Mouse (Mus musculus) heart, embryonic 12.5 days (tissue): ENCODE measurements around the gene 2510009E07Rik. TPM values are rescaled to one million over a fixed set of nuclear protein-coding genes. Genes with fewer than 3 reads are reported as not detected.
A peak's percentile ranks its signal among the peaks of the same experiment; 100 is the strongest.

Experiments used
- ATAC-seq: fragments of 200-750 bp; cut with Nextera tagmentation; 2 replicates; pipeline ENCODE4 v1.8.0; 2017; ENCODE audit warnings: moderate TSS enrichment, moderate library complexity; ENCODE audit not compliant: insufficient number of reproducible peaks, low FRiP score
- H3K27ac ChIP-seq: fragments of 300-500 bp; sonication (generic); 2 replicates; pipeline ENCODE4 v1.5.1; 2016; ENCODE audit warnings: mild to moderate bottlenecking, moderate library complexity; ENCODE audit not compliant: poor library complexity, severe bottlenecking
- H3K27me3 ChIP-seq: fragments of 300-500 bp; sonication (generic); replicated peaks from 2 replicates; pipeline ENCODE4 v1.6.1; 2016; ENCODE audit warnings: mild to moderate bottlenecking, moderate library complexity
- H3K36me3 ChIP-seq: fragments of 300-500 bp; sonication (generic); 2 replicates; pipeline ENCODE4 v1.6.1; 2016; ENCODE audit warnings: mild to moderate bottlenecking, moderate library complexity
- H3K4me1 ChIP-seq: fragments of 300-500 bp; sonication (generic); replicated peaks from 2 replicates; pipeline ENCODE4 v1.6.1; 2016; ENCODE audit warnings: mild to moderate bottlenecking
- H3K4me2 ChIP-seq: fragments of 300-500 bp; sonication (generic); 2 replicates; pipeline ENCODE4 v1.6.1; 2016; ENCODE audit warnings: mild to moderate bottlenecking, moderate library complexity
- H3K4me3 ChIP-seq: fragments of 300-500 bp; sonication (generic); 2 replicates; pipeline ENCODE4 v1.5.1; 2016; ENCODE audit warnings: mild to moderate bottlenecking
- H3K9ac ChIP-seq: fragments of 300-500 bp; sonication (generic); 2 replicates; pipeline ENCODE4 v1.6.1; 2016; ENCODE audit warnings: mild to moderate bottlenecking, moderate library complexity
- H3K9me3 ChIP-seq: fragments of 300-500 bp; sonication (generic); replicated peaks from 2 replicates; pipeline ENCODE4 v1.6.1; 2016; ENCODE audit warnings: mild to moderate bottlenecking, moderate library complexity
- WGBS: fragments of 180-500 bp; shearing (Covaris S2); methylation state at CpG from one replicate; pipeline ENCODE4 v1.1.7; 2016; 5-methylcytosine and 5-hydroxymethylcytosine counted together
- polyA plus RNA-seq: library from polyadenylated mRNA; unstranded; fragments of >200 nt; fragmentation: Nextera tagmentation; extraction: Ambion mirVana; gene quantifications from 2 replicates; pipeline ENCODE4 v1.2.1, GENCODE M21; 2016

The 2510009E07Rik gene
- polyA plus RNA-seq, 1 experiment from 2014 or later, result 26.7 TPM

- Histone ChIP-seq H3K4me1 (no peaks in the 10 kb centered on the region; the same call in 1 of the 2 replicates), H3K36me3 (no peaks in the 10 kb centered on the region), H3K27me3 (no peaks in the 10 kb centered on the region), H3K27ac (peak overlapping the region; percentile 23; the same call in 1 of the 2 replicates), H3K4me3 (no peak overlapping the region), H3K9ac (no peak overlapping the region), H3K9me3 (no peaks in the 10 kb centered on the region), H3K4me2 (no peak overlapping the region)
- ATAC-seq, result no peak
- 18% methylated on average over 2 of the region's 2 CpGs for WGBS
Observed at GRCm38 (mm10) chr16:21710321-21710720, 15.9 kb upstream of the 2510009E07Rik start.

- Histone ChIP-seq H3K4me1 (no peaks in the 10 kb centered on the region), H3K27ac (no peak overlapping the region), H3K36me3 (no peaks in the 10 kb centered on the region), H3K9ac (no peak overlapping the region), H3K9me3 (peaks cover 6% of the 10 kb centered on the region; the same call in 1 of the 2 replicates), H3K27me3 (no peaks in the 10 kb centered on the region), H3K4me3 (no peak overlapping the region), H3K4me2 (no peak overlapping the region)
- 27% methylated on average over 5 of the region's 5 CpGs for WGBS
- ATAC-seq, result no peak
Observed at GRCm38 (mm10) chr16:21704691-21705090, 10.2 kb upstream of the 2510009E07Rik start.

- ATAC-seq, result no peak
- no peak overlapping the region for H3K9ac ChIP-seq
- H3K9me3 ChIP-seq, result peaks cover 6% of the 10 kb centered on the region; the same call in 1 of the 2 replicates
- no peaks in the 10 kb centered on the region for H3K27me3 ChIP-seq
- H3K27ac ChIP-seq, result no peak overlapping the region
- H3K4me1 ChIP-seq, result no peaks in the 10 kb centered on the region
- no peaks in the 10 kb centered on the region for H3K36me3 ChIP-seq
- WGBS, result 27% methylated on average over 3 of the region's 3 CpGs
- no peak overlapping the region for H3K4me2 ChIP-seq
- H3K4me3 ChIP-seq, result no peak overlapping the region
Observed at GRCm38 (mm10) chr16:21702314-21702690, 7.8 kb upstream of the 2510009E07Rik start.

- 40% methylated on average over 10 of the region's 10 CpGs for WGBS
- H3K36me3 ChIP-seq, result no peaks in the 10 kb centered on the region
- H3K4me1 ChIP-seq, result no peaks in the 10 kb centered on the region
- ATAC-seq, result no peak
- no peak overlapping the region for H3K9ac ChIP-seq
- H3K27me3 ChIP-seq, result no peaks in the 10 kb centered on the region
- H3K27ac ChIP-seq, result no peak overlapping the region
- H3K4me3 ChIP-seq, result no peak overlapping the region
- H3K4me2 ChIP-seq, result no peak overlapping the region
- H3K9me3 ChIP-seq, result peaks cover 6% of the 10 kb centered on the region; the same call in 1 of the 2 replicates
Observed at GRCm38 (mm10) chr16:21701611-21702313, 7.3 kb upstream of the 2510009E07Rik start.

GRCm38 (mm10) chr16:21698136-21698535, 3.7 kb upstream of the 2510009E07Rik start:
- no peak overlapping the region for H3K4me3 ChIP-seq
- 67% methylated on average over 3 of the region's 3 CpGs for WGBS
- H3K9ac ChIP-seq, result no peak overlapping the region
- ATAC-seq, result no peak
- peaks cover 4% of the 10 kb centered on the region for H3K4me1 ChIP-seq
- H3K27ac ChIP-seq, result no peak overlapping the region
- H3K36me3 ChIP-seq, result no peaks in the 10 kb centered on the region
- H3K27me3 ChIP-seq, result no peaks in the 10 kb centered on the region
- H3K9me3 ChIP-seq, result peaks cover 6% of the 10 kb centered on the region; the same call in 1 of the 2 replicates
- no peak overlapping the region for H3K4me2 ChIP-seq

GRCm38 (mm10) chr16:21696946-21697345, 2.5 kb upstream of the 2510009E07Rik start:
- no peak overlapping the region for H3K4me3 ChIP-seq
- H3K4me1 ChIP-seq, result peaks cover 15% of the 10 kb centered on the region
- ATAC-seq, result no peak
- H3K9me3 ChIP-seq, result peaks cover 6% of the 10 kb centered on the region; the same call in 1 of the 2 replicates
- H3K9ac ChIP-seq, result no peak overlapping the region
- no peaks in the 10 kb centered on the region for H3K27me3 ChIP-seq
- no peaks in the 10 kb centered on the region for H3K36me3 ChIP-seq
- H3K4me2 ChIP-seq, result no peak overlapping the region
- H3K27ac ChIP-seq, result no peak overlapping the region
- WGBS, result 67% methylated on average over 9 of the region's 9 CpGs

GRCm38 (mm10) chr16:21695242-21695578, 745 bp upstream of the 2510009E07Rik start:
- Histone ChIP-seq H3K27me3 (no peaks in the 10 kb centered on the region), H3K9ac (peak overlapping the region; percentile 89), H3K9me3 (no peaks in the 10 kb centered on the region), H3K27ac (no peak overlapping the region), H3K4me3 (peak overlapping the region; percentile 79), H3K4me2 (peak overlapping the region; percentile 93), H3K36me3 (no peaks in the 10 kb centered on the region), H3K4me1 (peaks cover 27% of the 10 kb centered on the region)
- 2% methylated on average over 12 of the region's 12 CpGs for WGBS
- peak; percentile 72 for ATAC-seq

GRCm38 (mm10) chr16:21693981-21694462, 443 bp downstream of the 2510009E07Rik start:
- Histone ChIP-seq H3K4me3 (peak overlapping the region; percentile 79), H3K4me1 (peaks cover 38% of the 10 kb centered on the region), H3K36me3 (no peaks in the 10 kb centered on the region), H3K9me3 (no peaks in the 10 kb centered on the region), H3K27me3 (no peaks in the 10 kb centered on the region), H3K4me2 (peak overlapping the region; percentile 93), H3K9ac (peak overlapping the region; percentile 89), H3K27ac (peak overlapping the region; percentile 93)
- ATAC-seq, result peak; percentile 60
- WGBS, result under 1% methylated on average over 44 of the region's 45 CpGs

- Histone ChIP-seq H3K27ac (0 out of 2 replicates have a peak overlapping the region, but pooled peaks have one; percentile 13), H3K27me3 (no peaks in the 10 kb centered on the region), H3K4me3 (no peak overlapping the region), H3K36me3 (no peaks in the 10 kb centered on the region), H3K4me2 (no peak overlapping the region), H3K9me3 (no peaks in the 10 kb centered on the region), H3K4me1 (peaks cover 51% of the 10 kb centered on the region), H3K9ac (no peak overlapping the region)
- ATAC-seq, result no peak
- WGBS, result 45% methylated on average over 5 of the region's 5 CpGs
Observed at GRCm38 (mm10) chr16:21690216-21690755, 4.2 kb downstream of the 2510009E07Rik start.

GRCm38 (mm10) chr16:21689141-21689540, 5.3 kb downstream of the 2510009E07Rik start:
- H3K27me3 ChIP-seq, result no peaks in the 10 kb centered on the region
- H3K4me3 ChIP-seq, result no peak overlapping the region
- peaks cover 50% of the 10 kb centered on the region for H3K4me1 ChIP-seq
- H3K36me3 ChIP-seq, result no peaks in the 10 kb centered on the region
- no peaks in the 10 kb centered on the region for H3K9me3 ChIP-seq
- ATAC-seq, result no peak
- no peak overlapping the region for H3K4me2 ChIP-seq
- H3K27ac ChIP-seq, result 0 out of 2 replicates have a peak overlapping the region, but pooled peaks have one; percentile 18
- H3K9ac ChIP-seq, result no peak overlapping the region
- 72% methylated on average over 5 of the region's 5 CpGs for WGBS

GRCm38 (mm10) chr16:21687406-21687805, 7.1 kb downstream of the 2510009E07Rik start:
- H3K4me2 ChIP-seq, result no peak overlapping the region
- ATAC-seq, result no peak
- H3K27me3 ChIP-seq, result no peaks in the 10 kb centered on the region
- peak overlapping the region; percentile 30 for H3K27ac ChIP-seq
- peaks cover 43% of the 10 kb centered on the region for H3K4me1 ChIP-seq
- peaks cover 5% of the 10 kb centered on the region; the same call in 1 of the 2 replicates for H3K9me3 ChIP-seq
- 41% methylated on average over 5 of the region's 5 CpGs for WGBS
- H3K9ac ChIP-seq, result no peak overlapping the region
- peaks cover 11% of the 10 kb centered on the region for H3K36me3 ChIP-seq
- H3K4me3 ChIP-seq, result no peak overlapping the region
